ENCODE assay signal across 8 mouse cellular contexts in genomic region chrX:106603386-106603785, GRCm38 (mm10). TPM values are rescaled to one million over a fixed set of nuclear protein-coding genes. Genes with fewer than 3 reads are reported as not detected.
DNase-seq lines count a peak whose midpoint lies in the region; ATAC-seq and TF ChIP-seq lines count a peak whose summit lies in the region.

Gene Cysltr1, minus strand, starts transcription at chrX:106603679.

- no peaks in the 10 kb centered on the region for H3K4me1 ChIP-seq in ES-Bruce4 (ENCODE audit: control insufficient read depth, insufficient read depth, low read length)
- H3K4me1 ChIP-seq in heart, embryonic 16.5 days (ENCODE audit: control insufficient read depth, insufficient read depth, low read length), result 0 out of 2 replicates have a peak, but pooled peaks cover 2% of the 10 kb centered on the region
- H3K4me1 ChIP-seq in limb, embryonic 12.5 days (replicated peaks), result no peaks in the 10 kb centered on the region
- H3K4me1 ChIP-seq in midbrain, embryonic 15.5 days, result no peaks in the 10 kb centered on the region

- H3K9ac ChIP-seq in ES-Bruce4 (ENCODE audit: low read depth, poor library complexity, severe bottlenecking), result no peak within 1 kb of the TSS
- no peak within 1 kb of the TSS; the same call in 1 of the 2 replicates for H3K9ac ChIP-seq in heart, embryonic 16.5 days (ENCODE audit: low read length)
- H3K9ac ChIP-seq in limb, embryonic 12.5 days (replicated peaks), result no peak within 1 kb of the TSS
- H3K9ac ChIP-seq in midbrain, embryonic 15.5 days, result no peak within 1 kb of the TSS

- H3K9me3 ChIP-seq in ES-Bruce4 (replicated peaks; ENCODE audit: control insufficient read depth, insufficient read depth, low read length, poor library complexity, severe bottlenecking), result no peaks in the 10 kb centered on the region
- H3K9me3 ChIP-seq in heart, embryonic 16.5 days (replicated peaks; ENCODE audit: control insufficient read depth, low read length), result no peaks in the 10 kb centered on the region
- no peaks in the 10 kb centered on the region for H3K9me3 ChIP-seq in limb, embryonic 12.5 days
- H3K9me3 ChIP-seq in midbrain, embryonic 15.5 days, result no peaks in the 10 kb centered on the region

- H3K27me3 ChIP-seq in ES-Bruce4 (ENCODE audit: control insufficient read depth, insufficient read depth, low read length, poor library complexity, severe bottlenecking), result no peaks in the 10 kb centered on the region; the same call in 1 of the 2 replicates
- H3K27me3 ChIP-seq in heart, embryonic 16.5 days (ENCODE audit: control insufficient read depth, insufficient read depth, low read length), result no peaks in the 10 kb centered on the region
- H3K27me3 ChIP-seq in limb, embryonic 12.5 days, result peaks cover 5% of the 10 kb centered on the region
- H3K27me3 ChIP-seq in midbrain, embryonic 15.5 days (replicated peaks), result no peaks in the 10 kb centered on the region

- TF ChIP-seq EP300 in ES-Bruce4 (IDR thresholded peaks at IDR 0.05; ENCODE audit: insufficient read depth, low read depth, low read length), result no peak

- no peak for TF ChIP-seq POLR2A in ES-Bruce4 (IDR thresholded peaks at IDR 0.05; ENCODE audit: insufficient read depth, low read length)

- H3K36me3 ChIP-seq in ES-Bruce4 (ENCODE audit: control insufficient read depth, insufficient read depth, low read length, poor library complexity, severe bottlenecking), result no peaks in the 10 kb centered on the region
- H3K36me3 ChIP-seq in heart, embryonic 16.5 days (ENCODE audit: control insufficient read depth, insufficient read depth), result no peaks in the 10 kb centered on the region
- H3K36me3 ChIP-seq in limb, embryonic 12.5 days, result no peaks in the 10 kb centered on the region
- no peaks in the 10 kb centered on the region for H3K36me3 ChIP-seq in midbrain, embryonic 15.5 days (replicated peaks)

- no peak within 1 kb of the TSS for H3K4me3 ChIP-seq in ES-Bruce4 (ENCODE audit: low read depth, low read length)
- peak within 1 kb of the TSS; percentile 33 for H3K4me3 ChIP-seq in heart, embryonic 16.5 days (ENCODE audit: low read length)
- no peak within 1 kb of the TSS for H3K4me3 ChIP-seq in limb, embryonic 12.5 days (replicated peaks)
- no peak within 1 kb of the TSS for H3K4me3 ChIP-seq in midbrain, embryonic 15.5 days

- 0 out of 2 replicates have a peak, but pooled peaks have one; percentile 18 for ATAC-seq in heart, embryonic 16.5 days (replicated peaks; ENCODE audit: extremely low read depth, insufficient read depth, low FRiP score)
- no peak for ATAC-seq in limb, embryonic 12.5 days (ENCODE audit: insufficient number of reproducible peaks, insufficient read depth, low FRiP score, low TSS enrichment, low read depth)
- no peak for ATAC-seq in midbrain, embryonic 15.5 days (replicated peaks)
- no peak for ATAC-seq in erythroblast, adult 5-6 weeks (replicated peaks; ENCODE audit: low FRiP score, poor library complexity, severe bottlenecking)

- no peak for TF ChIP-seq CTCF in ES-Bruce4 (IDR thresholded peaks at IDR 0.05; ENCODE audit: low read depth, low read length)

- DNase-seq in R1 (ENCODE audit: low read depth, low spot score), result peak; percentile 6
- no peak for DNase-seq in ovary, postnatal 10 days (ENCODE audit: low spot score)
- no peak for DNase-seq in layer of hippocampus, adult 9-10 months (ENCODE audit: low spot score)

- peak within 1 kb of the TSS; percentile 52 for H3K4me2 ChIP-seq in heart, embryonic 16.5 days (ENCODE audit: low read depth, low read length)
- H3K4me2 ChIP-seq in limb, embryonic 12.5 days, result peak within 1 kb of the TSS; percentile 38
- peak within 1 kb of the TSS; percentile 26; the same call in 1 of the 2 replicates for H3K4me2 ChIP-seq in midbrain, embryonic 15.5 days

- WGBS in heart, embryonic 16.5 days, result 16% methylated on average over 6 of the region's 6 CpGs
- 6% methylated on average over 6 of the region's 6 CpGs for WGBS in limb, embryonic 12.5 days
- WGBS in midbrain, embryonic 15.5 days, result 22% methylated on average over 6 of the region's 6 CpGs

- H3K27ac ChIP-seq in ES-Bruce4 (ENCODE audit: insufficient read depth, low read length), result peak within 1 kb of the TSS; percentile 44
- H3K27ac ChIP-seq in heart, embryonic 16.5 days (ENCODE audit: low read length), result peak within 1 kb of the TSS; percentile 42
- H3K27ac ChIP-seq in limb, embryonic 12.5 days, result no peak within 1 kb of the TSS
- H3K27ac ChIP-seq in midbrain, embryonic 15.5 days, result no peak within 1 kb of the TSS

RNA-seq across cellular contexts. Expression of gene Cysltr1, which starts in this region (rescaled TPM):
- 1.4 and 2.0 TPM in 2 replicates for polyA plus RNA-seq in ES-Bruce4 (2011; ENCODE audit: insufficient read depth, insufficient read length, low read depth, missing spikeins)
- polyA plus RNA-seq in heart, embryonic 16.5 days (2015; fragmentation: Nextera tagmentation; extraction: Ambion mirVana), result 2.7 and 2.8 TPM in 2 replicates
- 1.2 and 1.5 TPM in 2 replicates for polyA plus RNA-seq in limb, embryonic 12.5 days (2016; fragmentation: Nextera tagmentation; extraction: Ambion mirVana)
- 0.42 and 0.79 TPM in 2 replicates for polyA plus RNA-seq in midbrain, embryonic 15.5 days (2015; fragmentation: Nextera tagmentation; extraction: Ambion mirVana)
- total RNA-seq in erythroblast, adult 5-6 weeks (2015; ENCODE audit: low replicate concordance), result 0.19 and 3.6 TPM in 2 replicates
- 0.42 and 3.0 TPM in 2 replicates for total RNA-seq in erythroblast, adult 5-6 weeks (2017; ENCODE audit: low replicate concordance)

Comparison
In these comparisons a context has a peak if more than half of its experiments do, and no peak if none do; other contexts are left out.
1. H3K27ac ChIP-seq: peak in ES-Bruce4 (single experiment) and heart, embryonic 16.5 days (single experiment); none in limb, embryonic 12.5 days (single experiment) and midbrain, embryonic 15.5 days (single experiment).
2. Peak in every context shown above with its lines, with median percentiles within 50 percentile points of each other: H3K4me2 ChIP-seq.